Mouse (Mus musculus) spleen, postnatal 14 days (tissue): ENCODE data around the gene Actn1.

ENCODE experiments used
- DNase-seq, 2 experiments: peaks; one replicate each; pipeline ENCODE4 v3.0.0; 2021 to 2022; ENCODE audit warnings: low spot score in 2 of 2

Gene Actn1

DNA sequence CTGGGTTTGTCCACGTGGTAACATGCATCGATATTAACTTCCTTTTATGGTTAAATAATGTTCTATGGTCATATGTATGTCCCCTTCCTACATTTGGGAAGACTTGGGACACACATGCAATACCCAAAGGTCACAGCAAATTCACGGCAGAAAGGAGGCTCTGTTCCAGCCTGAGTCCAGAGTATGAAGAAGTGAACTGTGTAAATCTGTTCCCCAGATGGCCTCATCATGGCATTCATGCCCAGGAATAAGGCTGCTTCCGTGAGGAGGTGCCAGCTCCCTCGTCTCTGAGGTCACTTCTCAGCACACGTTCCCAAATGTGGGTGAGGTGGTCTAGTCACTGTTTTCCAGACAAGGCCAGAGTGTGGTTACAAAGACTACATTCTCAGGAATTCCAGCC, 122.9 kb downstream of the Actn1 start:
- no peak for DNase-seq

- DNase-seq: no peak
These were observed 123.8 kb downstream of the Actn1 start for GRCm38 (mm10) chr12:80136264-80136930.

- no peak for DNase-seq
These were observed 125.0 kb downstream of the Actn1 start for GRCm38 (mm10) chr12:80135173-80135572.

DNA sequence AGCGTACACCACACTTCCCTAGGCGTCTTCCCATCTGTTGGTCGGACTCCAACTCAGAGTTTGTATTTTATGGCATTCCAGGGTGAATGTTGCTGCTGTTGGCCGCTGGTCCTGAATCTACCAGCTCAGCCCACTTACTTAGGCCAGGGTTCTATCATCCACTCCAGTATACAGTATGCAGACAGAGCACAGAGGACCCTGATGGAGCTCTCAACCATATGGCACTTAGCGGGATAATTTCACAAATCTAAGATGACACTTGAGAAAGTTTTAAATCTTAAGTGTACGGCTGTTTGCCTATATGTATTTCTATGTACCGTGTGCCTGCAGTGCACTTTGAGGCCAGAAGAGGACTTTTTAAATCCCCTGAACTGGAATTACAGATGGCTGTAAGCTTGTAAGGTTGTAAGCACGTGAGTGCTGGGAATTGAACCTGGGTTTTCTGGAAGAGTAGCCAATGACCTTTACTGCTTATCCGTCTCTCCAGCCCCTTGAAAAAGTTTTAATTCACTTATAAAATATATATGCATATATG, 127.1 kb downstream of the Actn1 start:
- no peak for DNase-seq

DNA sequence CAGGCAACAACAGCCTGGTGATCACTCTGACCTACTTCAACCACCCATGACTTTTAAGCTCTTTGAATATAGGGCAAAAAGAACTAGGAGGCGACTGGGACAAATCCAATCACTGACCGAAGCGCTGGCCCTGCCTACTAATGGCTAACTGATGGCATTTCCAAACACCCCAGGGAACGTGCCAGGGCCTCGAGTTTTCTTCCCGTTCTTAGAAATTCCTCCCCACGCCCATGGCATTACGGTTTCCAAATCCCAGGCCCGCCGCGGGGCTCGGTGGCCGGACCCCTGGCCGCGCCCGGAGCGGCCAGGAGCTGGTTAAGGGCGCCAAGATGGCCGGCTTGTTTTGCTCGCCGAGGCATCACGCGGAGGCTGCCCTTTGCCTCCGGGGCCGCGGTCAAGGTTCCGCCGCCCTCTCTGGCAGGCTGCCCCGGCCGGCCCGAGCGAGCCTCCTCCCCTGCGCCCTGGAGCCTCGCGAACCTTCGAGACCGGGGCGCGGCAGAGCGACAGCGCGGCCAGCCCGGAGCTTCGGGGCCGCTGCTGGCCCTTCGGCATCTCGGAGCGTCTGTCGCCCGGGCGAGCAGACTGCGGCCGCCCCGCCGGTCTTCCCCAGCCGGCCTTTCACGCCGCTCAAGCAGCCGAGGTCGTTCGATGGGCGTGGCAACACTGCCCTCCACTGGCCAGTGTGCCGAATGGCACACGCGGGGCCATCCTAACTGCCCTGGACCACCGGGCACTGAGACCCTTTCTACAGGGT, 127.7 kb downstream of the Actn1 start:
- peak; percentile 69 to 81 for DNase-seq

- DNase-seq: no peak
These were observed 128.6 kb downstream of the Actn1 start for GRCm38 (mm10) chr12:80131359-80132249.

GRCm38 (mm10) chr12:80130558-80131358, 129.4 kb downstream of the Actn1 start:
- DNase-seq: no peak

DNA sequence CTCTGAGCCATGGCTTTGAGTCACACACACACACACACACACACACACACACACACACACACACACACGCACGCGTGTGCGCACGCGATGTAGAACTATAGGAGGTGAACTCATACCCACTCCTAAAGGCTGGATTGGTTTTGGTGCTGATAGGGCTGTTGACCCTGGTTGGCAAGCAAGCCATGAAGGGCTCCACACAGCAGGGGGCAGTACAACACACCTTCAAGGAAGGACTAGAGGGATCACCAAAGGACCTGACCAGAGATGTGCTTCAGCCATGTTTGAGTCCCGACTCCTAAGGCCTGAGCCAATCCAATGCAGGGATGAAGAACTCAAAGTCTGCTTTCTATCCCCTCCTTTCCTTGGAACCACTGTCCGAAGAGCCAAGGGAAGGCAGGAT, 130.6 kb downstream of the Actn1 start:
- peak; percentile 41 to 60 for DNase-seq

DNA sequence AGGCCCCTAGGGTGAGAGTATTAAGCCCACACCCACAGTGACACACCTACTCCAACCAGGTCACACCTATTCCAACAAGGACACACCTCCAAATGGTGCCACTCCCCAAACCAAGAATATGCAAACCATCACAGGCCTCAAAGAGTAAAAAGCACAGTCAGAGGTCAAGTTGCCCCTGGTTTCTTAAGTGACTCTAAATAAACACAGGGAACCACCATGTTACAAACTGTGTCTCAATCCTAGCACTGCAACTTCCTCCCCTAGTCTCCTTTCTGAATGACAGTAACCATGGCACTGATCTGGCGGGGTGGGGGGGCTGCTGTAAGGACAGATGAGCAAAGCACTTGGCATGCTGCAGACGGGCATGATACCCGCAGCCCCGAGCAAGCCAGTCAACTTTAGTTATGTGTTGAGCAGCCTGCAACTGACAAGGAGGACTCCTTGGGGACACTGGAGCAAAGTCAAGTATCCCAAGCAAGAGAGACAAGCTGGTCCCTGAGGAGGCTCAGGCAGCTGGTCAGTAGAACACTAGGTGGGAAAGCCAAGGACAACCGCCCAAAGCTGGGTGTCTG, 132.9 kb downstream of the Actn1 start:
- no peak for DNase-seq

DNA sequence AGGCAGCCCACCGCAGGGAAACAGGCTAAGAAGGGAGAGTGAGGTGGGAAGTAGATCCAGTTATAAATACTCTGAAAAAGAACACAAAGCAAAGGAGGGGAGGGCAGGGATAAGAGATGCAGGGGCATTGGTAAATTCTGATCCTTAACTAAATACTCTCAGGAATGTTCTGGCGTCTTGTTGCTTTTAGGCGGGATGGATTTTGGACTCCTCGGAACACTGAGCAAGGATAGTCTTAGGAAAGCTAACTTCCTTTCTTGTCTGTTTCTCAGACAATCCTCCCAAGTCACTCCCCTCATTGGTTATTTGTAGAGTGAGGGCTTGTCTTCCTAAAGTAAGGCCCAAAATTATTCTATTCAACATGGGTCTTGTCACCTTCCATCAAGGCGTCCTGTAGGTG, 134.9 kb downstream of the Actn1 start:
- no peak for DNase-seq

DNA sequence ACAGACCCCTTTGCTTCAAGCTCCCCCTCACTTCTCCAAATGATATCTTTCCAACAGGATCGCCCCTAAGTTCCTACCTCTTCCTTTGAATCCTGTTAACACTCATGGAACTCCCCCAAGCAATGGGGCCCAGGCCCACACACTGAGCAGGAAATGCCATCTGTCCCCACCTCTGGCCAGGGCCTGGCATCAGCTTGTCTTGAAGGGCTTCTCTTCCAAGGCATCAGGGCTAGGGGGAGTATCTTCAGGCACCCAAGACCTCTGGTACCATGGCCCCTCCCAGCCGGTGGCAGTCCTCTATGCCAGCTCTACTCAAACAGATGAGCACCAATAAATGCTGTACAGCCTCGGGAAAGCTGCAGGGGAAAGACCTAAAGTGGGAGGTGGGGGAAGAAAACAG, 135.4 kb downstream of the Actn1 start:
- DNase-seq: no peak

- DNase-seq: no peak
These were observed 136.0 kb downstream of the Actn1 start for GRCm38 (mm10) chr12:80124211-80124610.

GRCm38 (mm10) chr12:80123227-80123803, 136.9 kb downstream of the Actn1 start:
- DNase-seq: no peak

DNA sequence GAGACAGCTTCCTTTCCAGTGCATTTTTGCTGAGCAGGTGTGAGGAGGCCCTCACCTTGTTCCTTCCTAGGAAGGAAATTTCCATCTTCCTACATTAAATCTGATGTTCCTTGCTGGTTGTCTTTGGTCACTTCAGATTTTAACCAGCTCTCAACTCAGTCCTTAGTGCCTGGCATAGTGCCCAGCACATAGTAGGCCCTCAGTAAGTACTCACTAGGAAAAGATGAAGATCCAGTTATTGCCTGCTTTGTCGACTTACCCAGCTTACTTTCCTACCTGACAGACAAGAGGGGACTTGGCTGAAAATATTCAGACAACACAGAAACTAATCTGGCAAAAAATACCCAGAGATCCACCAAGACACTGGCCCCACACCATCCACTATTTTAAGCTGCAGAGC, 138.7 kb downstream of the Actn1 start:
- no peak for DNase-seq

- no peak for DNase-seq
These were observed 141.6 kb downstream of the Actn1 start for GRCm38 (mm10) chr12:80118588-80118987.
